Mouse (Mus musculus): Measurements from ENCODE around the gene Sec24a. TPM values are rescaled to one million over a fixed set of nuclear protein-coding genes. Genes with fewer than 3 reads are reported as not detected.
A peak's percentile ranks its signal among the peaks of the same experiment; 100 is the strongest.
"Not testable (repeated sequence)": the region's sequence is repeated elsewhere in the genome, so short reads cannot be mapped to it uniquely, and the experiment has no call there.

Gene Sec24a
- 10 to 100 TPM; 18.4 to 23.0 TPM for total RNA-seq (2021)

- peak; percentile 76 to 80 for DNase-seq
These were observed at the start of gene Sec24a, which contains the start of gene Sar1b for GRCm38 (mm10) chr11:51763213-51763907. TSS of gene Sec24a (minus strand) at chr11:51763634. TSS of gene Sar1b (plus strand) at chr11:51763687.

GRCm38 (mm10) chr11:51812022-51812546 is 48.6 kb upstream of the Sec24a start:
- no peak for DNase-seq

- no peak for DNase-seq
These were observed 47.8 kb upstream of the Sec24a start for GRCm38 (mm10) chr11:51811230-51811629.

GRCm38 (mm10) chr11:51809632-51810224 is 46.3 kb upstream of the Sec24a start:
- DNase-seq, result no peak

- no peak for DNase-seq
These were observed 43.9 kb upstream of the Sec24a start for GRCm38 (mm10) chr11:51807108-51807879.

- peak in 1 of 2 experiments; percentile 54 for DNase-seq
These were observed 42.0 kb upstream of the Sec24a start for GRCm38 (mm10) chr11:51805221-51805981.

GRCm38 (mm10) chr11:51800634-51801325 is 37.3 kb upstream of the Sec24a start:
- no peak for DNase-seq

GRCm38 (mm10) chr11:51796272-51796671 is 32.8 kb upstream of the Sec24a start:
- no peak for DNase-seq

- no peak for DNase-seq
These were observed 27.2 kb upstream of the Sec24a start for GRCm38 (mm10) chr11:51790662-51791061.

GRCm38 (mm10) chr11:51789735-51790134 is 26.3 kb upstream of the Sec24a start:
- DNase-seq, result not testable (repeated sequence)

GRCm38 (mm10) chr11:51785926-51786325 is 22.5 kb upstream of the Sec24a start:
- no peak for DNase-seq

- DNase-seq, result no peak
These were observed 19.3 kb upstream of the Sec24a start for GRCm38 (mm10) chr11:51782721-51783120.

GRCm38 (mm10) chr11:51780773-51781267 is 17.4 kb upstream of the Sec24a start:
- no peak for DNase-seq

- DNase-seq, result no peak
These were observed 14.0 kb upstream of the Sec24a start for GRCm38 (mm10) chr11:51777478-51777877.

GRCm38 (mm10) chr11:51775507-51775906 is 12.1 kb upstream of the Sec24a start:
- no peak for DNase-seq

GRCm38 (mm10) chr11:51768296-51768695 is 4.9 kb upstream of the Sec24a start:
- DNase-seq, result no peak

GRCm38 (mm10) chr11:51767579-51768220 is 4.3 kb upstream of the Sec24a start:
- no peak for DNase-seq

GRCm38 (mm10) chr11:51764816-51765215 is 1.4 kb upstream of the Sec24a start:
- DNase-seq, result no peak

- DNase-seq, result no peak
These were observed 521 bp upstream of the Sec24a start for GRCm38 (mm10) chr11:51763955-51764354.

- DNase-seq, result no peak
These were observed 2.2 kb downstream of the Sec24a start for GRCm38 (mm10) chr11:51761241-51761640.
